Mouse (Mus musculus) mesoderm, embryonic 11.5 days (tissue): ENCODE results near the gene Phf24.
A peak's percentile ranks its signal among the peaks of the same experiment; 100 is the strongest.

Source experiments
- DNase-seq: peaks from one replicate; pipeline ENCODE4 v3.0.0-alpha.2; 2012; ENCODE audit warnings: low read depth, low spot score

The Phf24 gene

DNA sequence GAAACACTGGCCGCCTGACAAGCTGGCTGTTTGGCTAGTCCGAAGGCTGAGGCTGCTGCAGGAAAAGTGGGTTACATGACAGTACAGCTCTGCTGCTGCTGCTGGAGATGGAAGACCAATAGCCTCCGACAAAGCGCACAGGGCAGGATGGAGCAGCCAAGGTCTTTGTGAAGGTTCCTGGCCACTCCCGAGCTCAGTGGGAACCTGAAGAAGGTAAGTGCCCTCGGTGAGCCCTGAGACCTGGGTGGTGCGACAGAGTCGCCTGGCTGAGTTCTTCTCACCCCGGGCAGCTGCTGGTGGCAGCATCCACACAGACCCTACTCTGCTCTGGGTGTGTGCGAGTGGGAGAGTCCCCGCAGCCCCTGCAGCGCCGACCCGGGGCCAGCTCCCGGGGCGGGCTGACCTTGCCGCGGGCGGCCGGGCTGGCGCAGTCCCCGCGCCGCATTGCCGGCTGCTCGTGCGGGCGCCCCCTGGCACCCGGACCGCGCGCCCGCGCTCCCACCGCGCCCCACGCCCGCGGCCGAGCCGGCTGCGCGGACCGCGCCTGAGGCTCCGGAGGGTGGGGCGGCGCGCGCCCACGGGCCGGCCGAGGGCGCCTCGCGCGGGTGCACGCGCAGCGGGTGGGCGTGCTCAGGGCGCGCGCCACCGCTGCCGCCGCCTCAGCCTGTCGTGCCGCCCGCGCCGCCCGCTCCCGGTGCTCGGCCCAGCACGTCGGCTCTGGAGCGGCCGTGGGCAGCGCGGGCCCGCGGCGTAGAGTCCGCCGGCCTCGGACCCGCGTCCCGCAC lies at the start of gene Phf24:
TSS of gene Phf24 (plus strand) at position 44 of the 785 bp plus-strand sequence.
- peak; percentile 40 for DNase-seq

DNA sequence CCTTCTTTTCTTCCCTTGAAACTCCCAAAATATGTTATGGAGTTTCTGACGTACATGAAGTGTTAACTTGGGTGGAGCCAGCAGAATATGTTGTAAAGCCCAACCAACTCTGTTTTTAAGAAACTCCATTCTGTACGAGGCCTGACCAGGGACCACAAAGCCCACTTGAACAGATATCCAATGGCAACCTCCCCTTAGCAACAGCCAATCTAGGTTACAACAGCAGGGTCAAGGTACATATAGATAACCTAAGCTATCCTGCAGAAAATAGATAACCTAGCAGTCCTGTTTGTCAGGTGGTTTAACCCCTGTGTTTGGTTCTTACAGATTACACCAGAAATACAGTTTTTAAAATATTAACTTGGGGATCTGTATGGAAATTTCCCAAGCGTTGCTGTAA lies 49.1 kb upstream of the Phf24 start:
- DNase-seq = no peak

- no peak for DNase-seq
These were observed 48.3 kb upstream of the Phf24 start for GRCm38 (mm10) chr4:42868193-42868592.

DNA sequence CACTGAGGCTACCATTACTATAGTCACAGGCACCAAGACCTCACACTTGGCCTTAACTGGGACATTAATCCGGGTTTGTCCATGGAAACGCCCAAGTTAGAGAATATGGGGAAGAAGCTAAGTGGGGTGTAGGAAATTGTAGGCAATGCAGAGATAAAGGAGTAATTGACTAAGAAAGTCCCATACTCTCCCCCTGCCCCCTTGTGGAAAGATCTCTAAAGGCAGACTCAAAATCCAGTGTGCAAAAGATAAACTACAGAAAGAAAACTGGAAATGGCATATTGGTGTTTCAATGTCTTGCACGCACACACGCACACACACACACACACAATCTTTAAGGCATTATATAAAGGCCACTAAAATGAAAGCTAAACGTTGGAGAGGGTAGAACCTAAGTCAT lies 45.7 kb upstream of the Phf24 start:
- DNase-seq = no peak

- DNase-seq = no peak
These were observed 44.3 kb upstream of the Phf24 start for GRCm38 (mm10) chr4:42872151-42872550.

DNA sequence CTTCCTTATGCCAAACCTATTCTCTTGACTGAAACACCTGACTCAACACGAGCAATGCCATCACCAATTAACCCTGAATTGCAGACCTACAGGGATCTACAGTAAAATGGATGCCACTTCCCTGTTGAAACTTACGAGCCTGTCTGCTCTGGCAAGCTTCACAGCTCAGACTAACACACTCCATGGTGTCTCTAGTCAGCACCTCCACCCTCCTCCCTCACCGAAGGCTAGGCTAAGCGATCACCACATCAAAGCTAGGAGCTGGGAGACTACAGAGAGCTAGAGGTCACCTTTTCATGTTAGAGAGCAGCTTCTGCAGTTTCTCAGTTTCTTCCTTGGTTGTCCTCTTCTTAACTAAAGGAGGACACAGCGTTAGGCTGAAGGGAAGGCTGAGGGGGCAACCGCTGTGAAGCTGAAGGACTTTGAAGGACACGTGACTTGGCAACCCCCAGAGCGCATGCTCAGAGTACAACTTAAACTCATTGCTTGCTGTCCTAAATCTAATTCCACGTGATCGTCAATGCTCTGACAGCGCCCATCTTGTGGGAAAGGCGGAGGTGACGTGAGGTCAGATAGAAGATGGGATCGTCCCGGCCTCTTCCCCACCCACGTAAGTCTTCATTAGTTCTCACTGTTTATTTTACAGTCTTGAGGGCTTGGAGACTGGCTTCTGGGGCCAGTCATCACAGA lies 43.6 kb upstream of the Phf24 start:
- DNase-seq = no peak

DNA sequence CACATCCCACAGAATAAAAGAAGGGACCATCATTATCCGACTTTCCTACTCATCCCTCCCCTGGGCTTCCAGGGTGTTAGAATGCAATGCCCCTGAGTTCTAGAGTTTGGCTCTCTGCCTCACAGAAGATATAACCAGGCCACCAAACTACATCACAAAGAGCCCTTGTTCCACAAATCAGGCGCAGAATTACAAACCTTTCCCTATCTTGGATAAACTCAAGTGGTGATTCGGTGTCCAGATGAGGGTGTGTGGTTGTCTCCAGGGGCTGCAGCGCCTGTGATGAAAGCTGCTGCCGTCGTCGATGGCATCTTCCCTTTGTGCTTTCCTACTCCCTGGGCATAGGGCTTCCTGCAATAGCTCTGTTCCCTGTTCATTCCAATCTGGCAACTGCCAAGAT lies 42.3 kb upstream of the Phf24 start, which contains the start of gene Fam205c:
TSS of gene Fam205c (minus strand) at position 101 of the 400 bp plus-strand sequence.
- no peak for DNase-seq

- DNase-seq = peak; percentile 75
These were observed 39.7 kb upstream of the Phf24 start for GRCm38 (mm10) chr4:42876586-42877291.

GRCm38 (mm10) chr4:42877657-42878056 lies 38.8 kb upstream of the Phf24 start:
- no peak for DNase-seq

DNA sequence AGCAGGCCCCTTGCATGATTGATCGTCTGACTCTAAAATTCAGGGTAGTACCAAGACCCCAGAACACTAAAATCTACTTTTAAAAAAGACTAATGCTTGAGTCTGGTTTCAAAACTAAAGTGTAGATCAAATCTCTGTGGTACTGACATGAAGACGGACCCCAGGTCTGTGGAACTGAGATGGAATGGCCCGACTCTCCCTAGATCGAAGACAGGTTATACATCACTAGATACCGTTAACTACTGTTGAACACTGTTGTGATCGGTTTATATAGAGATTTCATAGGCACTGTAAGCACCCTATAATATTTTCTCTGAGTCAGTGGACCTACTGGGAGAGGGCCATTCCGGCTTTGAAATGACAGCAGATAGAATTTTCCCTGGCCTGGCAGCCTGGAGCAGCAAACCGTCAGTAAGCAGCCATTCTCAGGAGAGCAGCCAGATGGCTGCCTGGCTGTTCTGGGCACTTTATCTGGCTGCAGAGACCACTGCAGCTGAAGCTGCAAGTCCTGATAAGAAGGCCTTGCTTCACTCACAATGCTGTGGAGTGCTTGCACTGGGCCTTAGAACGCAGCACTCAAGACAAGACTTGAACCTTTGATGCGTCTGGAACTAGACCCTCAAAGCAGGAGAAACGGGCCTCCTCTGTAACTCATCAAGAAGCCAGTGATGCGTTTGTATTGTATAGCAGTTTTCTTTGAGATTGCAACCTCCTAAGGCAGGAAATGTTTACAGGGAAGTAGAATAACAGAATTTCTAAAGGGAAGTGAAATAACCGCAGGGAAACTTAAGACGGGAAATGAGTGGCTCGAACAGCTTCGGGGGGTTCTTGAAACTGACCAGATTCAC lies 36.4 kb upstream of the Phf24 start:
- no peak for DNase-seq

- no peak for DNase-seq
These were observed 35.8 kb upstream of the Phf24 start for GRCm38 (mm10) chr4:42880677-42880948.

DNA sequence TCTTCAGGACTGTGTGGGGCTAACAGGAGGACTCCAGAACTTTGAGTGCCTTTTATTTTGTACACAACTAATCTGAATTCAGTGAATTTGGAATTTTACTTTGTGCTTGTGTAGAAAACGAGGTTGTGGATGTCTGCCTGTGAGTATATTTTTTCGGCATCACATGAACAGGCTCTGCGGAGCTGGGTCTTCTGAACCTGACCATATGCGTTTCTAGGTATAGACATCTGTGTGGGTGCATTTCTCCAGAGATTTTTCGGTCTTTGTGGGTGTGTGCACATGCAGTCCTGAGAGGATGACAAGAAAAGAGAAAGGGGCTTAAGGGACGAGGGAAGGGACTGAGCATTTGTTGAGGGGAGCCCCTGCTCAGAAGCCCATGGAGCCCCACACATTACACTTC lies 29.5 kb upstream of the Phf24 start:
- DNase-seq = no peak

DNA sequence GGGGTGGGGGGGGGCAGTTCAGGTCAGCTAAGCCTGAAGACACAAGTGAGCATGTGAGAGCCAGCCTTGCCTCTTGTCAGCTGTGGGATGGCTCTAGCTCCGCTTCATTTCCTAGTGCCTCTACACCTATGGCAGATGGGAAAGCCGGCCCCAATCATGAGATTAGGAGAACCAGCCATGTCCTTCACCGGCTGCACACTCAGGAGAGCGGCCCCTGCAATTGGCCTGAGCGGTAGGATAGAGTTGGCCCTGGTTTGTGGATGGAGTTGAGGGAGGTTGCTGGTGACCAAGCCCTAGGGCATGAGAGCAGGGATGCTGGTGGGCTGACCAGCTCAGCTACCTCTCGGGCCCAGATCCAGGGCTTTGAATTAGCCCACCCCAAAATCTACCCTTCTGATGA lies 27.7 kb upstream of the Phf24 start:
- DNase-seq = no peak

- no peak for DNase-seq
These were observed 25.3 kb upstream of the Phf24 start for GRCm38 (mm10) chr4:42891176-42891575.

DNA sequence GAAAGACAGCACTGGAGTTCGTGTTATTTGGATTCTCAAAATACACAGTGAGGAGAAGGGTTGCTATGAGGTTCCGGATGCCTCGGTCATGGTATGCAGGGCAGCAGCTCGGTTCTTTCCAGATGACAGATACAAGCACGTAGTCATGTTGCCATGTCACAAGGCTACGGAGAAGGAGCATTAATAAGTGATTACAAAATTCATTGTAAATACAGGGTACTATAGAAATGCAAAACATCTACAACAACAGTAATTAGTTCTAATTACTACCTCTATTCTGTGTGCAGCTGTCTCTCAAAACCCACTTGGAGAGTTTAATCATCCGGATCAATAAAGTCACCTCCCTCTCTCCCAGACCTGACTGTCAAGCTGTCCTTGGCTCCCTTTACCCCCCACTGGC lies 21.3 kb upstream of the Phf24 start:
- no peak for DNase-seq

DNA sequence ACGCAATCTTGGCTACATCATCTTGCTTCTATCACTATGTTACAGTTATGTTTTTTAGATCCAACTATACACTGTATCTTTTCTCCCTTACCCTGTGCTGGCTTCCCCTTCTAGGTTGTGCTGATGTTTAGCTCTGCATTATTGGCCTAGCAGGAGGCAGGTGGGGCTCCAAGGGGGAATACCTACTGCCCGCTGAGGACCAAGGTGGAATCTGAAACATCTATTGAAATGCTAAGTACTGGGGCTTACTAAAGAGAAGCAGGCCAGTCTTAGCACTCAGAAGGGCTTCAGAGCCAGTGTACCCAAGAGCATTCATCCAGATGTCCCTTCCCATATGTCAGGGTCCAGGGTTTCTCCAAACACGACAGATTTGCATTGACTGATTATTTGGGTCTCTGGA lies 17.5 kb upstream of the Phf24 start:
- no peak for DNase-seq

DNA sequence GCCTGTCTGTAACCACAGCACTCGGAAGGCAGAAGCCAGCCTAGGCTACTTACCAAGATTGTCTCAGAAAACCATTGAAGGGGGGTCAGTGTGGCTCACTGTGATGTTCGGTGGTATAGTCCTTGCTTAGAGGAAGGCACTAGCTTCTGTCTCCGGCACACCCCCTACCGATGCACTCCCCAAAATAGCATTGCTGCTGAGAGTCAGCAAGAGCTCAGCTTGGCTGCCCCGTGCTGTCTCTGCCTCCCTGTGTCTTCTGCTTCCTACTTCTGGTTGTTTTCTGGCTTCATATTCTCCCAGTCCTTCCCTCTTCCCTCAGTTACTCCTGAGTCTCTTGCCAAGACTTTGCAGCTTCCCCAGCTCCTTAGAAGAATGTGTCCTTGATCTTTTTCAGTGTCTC lies 15.6 kb upstream of the Phf24 start:
- no peak for DNase-seq

DNA sequence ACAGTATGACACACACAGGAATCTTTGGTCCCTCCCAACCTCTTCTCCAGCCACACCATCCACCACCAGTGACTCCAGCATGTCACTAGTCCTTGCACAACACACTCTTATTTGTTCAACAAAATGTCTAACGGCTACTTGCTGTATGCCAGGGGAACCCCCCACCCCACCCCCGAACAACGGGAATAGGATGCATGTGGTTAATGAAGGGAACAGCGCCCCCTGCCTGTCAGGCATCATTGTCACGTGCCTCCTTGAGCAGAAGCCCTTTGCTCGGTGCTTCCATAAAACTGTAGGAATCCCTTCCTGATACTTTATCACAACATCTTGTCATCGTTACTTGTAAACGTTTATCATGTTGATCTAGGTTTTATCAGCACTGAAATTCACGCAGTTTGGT lies 14.3 kb upstream of the Phf24 start:
- DNase-seq = peak; percentile 27

DNA sequence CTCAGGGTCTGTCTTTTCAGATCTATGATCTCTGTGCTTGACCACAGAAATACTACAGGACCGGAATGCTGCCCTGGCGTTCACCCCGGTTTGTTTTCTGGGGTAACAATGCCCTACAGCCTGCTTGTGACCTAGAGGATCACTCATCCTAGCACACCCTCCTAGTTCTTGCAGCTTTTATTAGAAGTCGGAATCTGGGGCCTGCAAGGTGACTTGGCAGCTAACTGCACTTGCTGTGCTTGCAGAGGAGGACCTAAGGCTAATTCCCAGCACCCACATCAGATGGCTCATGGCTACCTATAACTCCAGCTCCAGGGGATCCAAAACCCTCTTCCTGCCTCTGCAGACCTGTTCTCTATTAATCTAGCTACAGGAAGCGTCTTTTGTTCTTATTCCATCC lies 13.7 kb upstream of the Phf24 start:
- no peak for DNase-seq

GRCm38 (mm10) chr4:42903942-42904341 lies 12.5 kb upstream of the Phf24 start:
- DNase-seq = no peak

DNA sequence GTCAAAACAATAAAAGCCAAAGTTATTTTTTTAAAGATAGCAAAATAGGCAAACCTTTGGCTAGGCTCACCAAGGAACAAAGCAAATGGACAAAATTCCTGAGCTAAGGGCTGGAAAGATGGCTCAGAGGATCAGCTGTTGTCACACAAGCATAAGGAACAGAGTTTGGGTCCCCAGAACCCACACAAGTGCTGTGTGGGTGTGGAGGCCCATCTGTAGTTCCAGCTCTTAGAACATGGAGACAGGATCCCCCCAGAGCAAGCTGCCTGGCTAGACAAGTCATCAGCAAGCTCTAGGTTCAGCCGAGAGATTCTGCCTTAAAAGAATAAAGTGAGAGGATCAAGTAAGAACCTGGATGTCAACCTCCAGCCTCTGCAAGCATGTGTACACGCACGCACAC lies 11.9 kb upstream of the Phf24 start:
- no peak for DNase-seq

DNA sequence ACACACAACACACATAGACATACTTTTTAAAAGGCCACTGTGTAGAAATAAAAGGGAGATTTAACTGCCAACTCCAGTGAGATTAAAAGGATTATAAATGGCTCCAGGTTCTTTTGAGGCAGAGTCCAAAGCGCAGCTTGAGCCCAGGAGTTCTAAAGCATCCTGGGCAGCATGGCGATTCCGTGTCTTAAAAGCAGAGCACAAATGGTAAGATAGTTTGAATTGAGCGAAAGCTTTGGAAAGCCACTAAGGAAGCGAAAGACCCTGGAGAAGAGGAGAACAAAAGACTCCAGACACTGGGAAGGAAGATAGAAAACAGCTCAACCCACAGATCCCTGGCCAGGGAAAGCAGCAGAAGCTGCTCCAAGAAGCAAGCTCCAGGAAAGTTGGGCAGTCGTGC lies 11.5 kb upstream of the Phf24 start:
- DNase-seq = no peak
